Mouse (Mus musculus): ENCODE measurements at regions not wholly inside any gene's neighbourhood (a gene's known extent, or its start where the extent isn't known, plus 50 kb on each side); places are given as distances from the start of the nearest gene placed in this dataset.

GRCm38 (mm10) chr2:166442997-166443396 is 270.6 kb downstream of the Prex1 start:
- ATAC-seq (replicated peaks; ENCODE audit: low FRiP score, poor library complexity, severe bottlenecking): no peak

GRCm38 (mm10) chr2:166439847-166440775 is 273.5 kb downstream of the Prex1 start:
- ATAC-seq (replicated peaks; ENCODE audit: low FRiP score, poor library complexity, severe bottlenecking): peak; percentile 43; the same call in 1 of the 2 replicates

- ATAC-seq (replicated peaks; ENCODE audit: low FRiP score, poor library complexity, severe bottlenecking): no peak
Observed at GRCm38 (mm10) chr2:166438207-166438606, 275.4 kb downstream of the Prex1 start.

GRCm38 (mm10) chr2:166434554-166434953 is 279.1 kb downstream of the Prex1 start:
- no peak for ATAC-seq (replicated peaks; ENCODE audit: low FRiP score, poor library complexity, severe bottlenecking)

- no peak for ATAC-seq (replicated peaks; ENCODE audit: low FRiP score, poor library complexity, severe bottlenecking)
Observed at GRCm38 (mm10) chr2:166433655-166434333, 278.3 kb upstream of the Sulf2 start.

- no peak for ATAC-seq (replicated peaks; ENCODE audit: low FRiP score, poor library complexity, severe bottlenecking)
Observed at GRCm38 (mm10) chr2:166432948-166433654, 277.6 kb upstream of the Sulf2 start.

- no peak for ATAC-seq (replicated peaks; ENCODE audit: low FRiP score, poor library complexity, severe bottlenecking)
Observed at GRCm38 (mm10) chr2:166432531-166432930, 277.1 kb upstream of the Sulf2 start.

- ATAC-seq (replicated peaks; ENCODE audit: low FRiP score, poor library complexity, severe bottlenecking): no peak
Observed at GRCm38 (mm10) chr2:166429918-166430317, 274.5 kb upstream of the Sulf2 start.

GRCm38 (mm10) chr2:166429494-166429893 is 274.0 kb upstream of the Sulf2 start:
- no peak for ATAC-seq (replicated peaks; ENCODE audit: low FRiP score, poor library complexity, severe bottlenecking)

- no peak for ATAC-seq (replicated peaks; ENCODE audit: low FRiP score, poor library complexity, severe bottlenecking)
Observed at GRCm38 (mm10) chr2:166427390-166427789, 271.9 kb upstream of the Sulf2 start.

GRCm38 (mm10) chr2:166426960-166427359 is 271.5 kb upstream of the Sulf2 start:
- no peak for ATAC-seq (replicated peaks; ENCODE audit: low FRiP score, poor library complexity, severe bottlenecking)

GRCm38 (mm10) chr2:166426457-166426856 is 271.0 kb upstream of the Sulf2 start:
- ATAC-seq (replicated peaks; ENCODE audit: low FRiP score, poor library complexity, severe bottlenecking): no peak

- ATAC-seq (replicated peaks; ENCODE audit: low FRiP score, poor library complexity, severe bottlenecking): no peak
Observed at GRCm38 (mm10) chr2:166425141-166425540, 269.7 kb upstream of the Sulf2 start.

GRCm38 (mm10) chr2:166423132-166423660 is 267.7 kb upstream of the Sulf2 start:
- ATAC-seq (replicated peaks; ENCODE audit: low FRiP score, poor library complexity, severe bottlenecking): no peak

GRCm38 (mm10) chr2:166420275-166420674 is 264.8 kb upstream of the Sulf2 start:
- ATAC-seq (replicated peaks; ENCODE audit: low FRiP score, poor library complexity, severe bottlenecking): no peak

- ATAC-seq (replicated peaks; ENCODE audit: low FRiP score, poor library complexity, severe bottlenecking): no peak
Observed at GRCm38 (mm10) chr2:166419271-166419670, 263.8 kb upstream of the Sulf2 start.

GRCm38 (mm10) chr2:166418279-166418678 is 262.8 kb upstream of the Sulf2 start:
- ATAC-seq (replicated peaks; ENCODE audit: low FRiP score, poor library complexity, severe bottlenecking): no peak

- ATAC-seq (replicated peaks; ENCODE audit: low FRiP score, poor library complexity, severe bottlenecking): no peak
Observed at GRCm38 (mm10) chr2:166417628-166418027, 262.2 kb upstream of the Sulf2 start.

GRCm38 (mm10) chr2:166415481-166415965 is 260.1 kb upstream of the Sulf2 start:
- no peak for ATAC-seq (replicated peaks; ENCODE audit: low FRiP score, poor library complexity, severe bottlenecking)

- no peak for ATAC-seq (replicated peaks; ENCODE audit: low FRiP score, poor library complexity, severe bottlenecking)
Observed at GRCm38 (mm10) chr2:166414856-166415255, 259.4 kb upstream of the Sulf2 start.
